Mouse (Mus musculus) testis, postnatal 14 days (tissue): ENCODE results near the gene Mtrr.
A peak's percentile ranks its signal among the peaks of the same experiment; 100 is the strongest.

ENCODE experiments used
- DNase-seq: peaks from one replicate; pipeline ENCODE4 v3.0.0; 2021; ENCODE audit warnings: low spot score

Gene Mtrr

GRCm38 (mm10) chr13:68581747-68582516 lies at the start of gene Mtrr, which contains the start of gene Fastkd3:
TSS of gene Mtrr (minus strand) at chr13:68582149.
TSS of gene Fastkd3 (plus strand) at chr13:68582234.
- DNase-seq: peak; percentile 99

DNA sequence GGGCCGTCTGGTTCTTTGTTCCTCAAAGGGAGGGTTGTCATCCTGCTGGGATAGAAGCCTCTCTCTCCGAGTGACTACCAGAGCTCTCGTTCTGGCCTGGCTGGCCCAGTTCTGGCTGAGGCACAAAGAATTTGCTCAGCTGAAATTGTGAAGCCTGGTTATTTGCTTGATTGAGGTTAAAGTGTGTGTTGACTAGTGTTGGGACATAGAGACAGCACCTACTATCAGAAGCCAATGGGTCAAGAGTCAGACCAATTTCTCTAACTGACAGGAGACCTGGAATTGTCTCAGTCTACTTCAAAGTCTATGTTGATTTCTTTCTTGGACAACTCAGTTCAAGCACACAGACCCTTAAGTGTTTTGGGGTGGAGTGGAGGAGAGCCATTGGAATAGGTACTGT lies 45.1 kb upstream of the Mtrr start:
- no peak for DNase-seq

- DNase-seq: no peak
Observed at GRCm38 (mm10) chr13:68622792-68623191, 40.8 kb upstream of the Mtrr start.

- DNase-seq: no peak
Observed at GRCm38 (mm10) chr13:68607652-68608405, 25.9 kb upstream of the Mtrr start.

GRCm38 (mm10) chr13:68605689-68606126 lies 23.8 kb upstream of the Mtrr start:
- peak; percentile 24 for DNase-seq

GRCm38 (mm10) chr13:68603085-68603484 lies 21.1 kb upstream of the Mtrr start:
- DNase-seq: no peak

DNA sequence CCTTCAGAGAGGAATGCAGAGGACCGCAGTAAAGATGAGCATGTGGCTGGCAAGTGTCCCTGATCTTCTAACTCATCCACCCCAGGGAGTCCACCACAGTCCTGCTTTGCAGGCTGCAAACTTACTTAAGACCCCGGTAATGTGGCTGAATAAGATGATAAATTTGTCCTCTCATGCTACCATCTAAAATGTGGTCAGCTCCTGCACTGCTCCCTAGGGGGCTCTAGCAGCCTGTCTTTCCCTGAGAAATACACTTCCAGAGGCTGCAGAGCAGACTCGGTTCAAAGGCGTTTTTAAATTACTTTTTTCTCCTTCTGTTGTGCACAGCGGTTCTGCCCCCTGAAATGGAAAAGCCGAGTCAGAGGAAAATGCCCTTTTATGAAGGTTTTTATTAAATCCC lies 19.2 kb upstream of the Mtrr start:
- DNase-seq: no peak

DNA sequence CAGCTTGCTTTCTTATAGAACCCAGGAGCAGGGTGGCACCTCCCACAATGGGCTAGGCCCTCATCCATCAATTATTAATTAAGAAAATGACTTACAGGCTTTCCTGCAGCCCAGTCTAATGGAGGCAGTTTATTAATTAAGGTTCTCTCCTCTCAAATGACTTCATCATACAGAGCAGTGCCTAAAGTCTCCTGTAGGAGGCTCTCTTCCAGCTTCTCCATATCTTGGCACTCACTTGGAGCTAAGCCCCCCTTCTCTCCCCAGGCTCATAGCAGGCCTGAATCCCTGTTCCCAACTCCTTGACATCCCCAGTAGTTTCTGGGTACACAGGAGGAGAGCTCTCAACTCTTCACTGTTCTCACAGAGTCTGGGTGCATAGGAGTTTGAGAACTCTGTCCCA lies 17.0 kb upstream of the Mtrr start:
- no peak for DNase-seq

DNA sequence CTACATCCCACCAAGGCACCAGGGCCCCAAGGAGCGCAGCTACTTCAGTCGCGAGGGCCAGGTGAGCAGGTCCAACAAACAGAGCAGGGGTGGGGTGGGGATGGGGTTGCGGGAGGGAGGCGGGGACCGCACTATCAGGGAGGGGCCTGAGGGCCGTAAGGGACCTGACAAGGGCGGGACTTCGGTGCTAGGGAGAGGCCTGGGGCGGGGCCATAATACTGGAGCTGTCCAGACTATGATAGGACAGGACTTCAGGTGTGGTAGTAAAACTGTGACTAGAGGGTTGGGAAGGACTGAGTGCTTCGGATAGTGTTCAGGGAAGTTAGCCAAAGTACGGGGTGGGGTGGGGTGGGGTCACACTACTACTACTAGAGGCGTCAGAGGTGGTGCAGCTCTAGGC lies 15.7 kb upstream of the Mtrr start:
- DNase-seq: no peak

DNA sequence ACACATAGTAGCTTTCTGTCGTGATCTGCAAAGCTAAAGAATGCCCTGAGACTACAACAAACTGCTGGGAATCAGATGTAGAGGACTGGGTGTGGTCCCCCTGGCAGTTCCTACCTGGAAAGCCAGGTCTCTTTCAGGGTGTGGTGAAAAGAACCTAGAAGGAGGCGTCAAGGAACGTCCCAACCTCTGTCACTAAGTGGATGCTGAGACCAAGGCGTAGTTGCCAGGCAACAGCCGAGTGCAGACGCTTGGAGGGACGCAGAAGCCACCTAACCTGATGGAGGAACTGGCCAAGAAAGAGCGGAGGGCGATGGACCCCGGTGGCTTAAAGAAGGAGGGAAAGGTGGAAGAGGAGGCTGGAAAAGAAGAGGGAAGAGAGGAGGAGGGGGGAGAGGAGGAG lies 15.2 kb upstream of the Mtrr start, which contains the start of gene 1700001L19Rik:
1700001L19Rik (plus strand) TSS at position 223 of the 400 bp plus-strand sequence.
- no peak for DNase-seq

DNA sequence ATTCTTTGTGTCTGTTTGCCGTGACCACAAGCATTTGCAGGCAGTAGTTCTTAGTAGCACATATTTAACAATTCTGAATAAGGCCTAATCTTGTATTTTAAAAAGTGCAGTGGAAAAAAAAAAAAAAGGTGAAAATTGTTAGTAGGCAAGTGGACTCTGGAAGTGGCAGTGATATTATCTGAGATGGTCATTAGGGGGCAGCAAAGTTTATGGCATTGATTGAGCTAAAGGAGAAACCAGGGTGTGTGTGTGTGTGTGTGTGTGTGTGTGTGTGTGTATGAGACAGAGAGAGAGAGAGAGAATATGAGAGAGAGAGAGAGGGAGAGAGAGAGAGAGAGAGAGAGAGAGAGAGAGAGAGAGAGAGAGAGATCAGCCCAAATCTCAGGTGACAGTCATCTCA lies 11.8 kb upstream of the Mtrr start:
- no peak for DNase-seq

DNA sequence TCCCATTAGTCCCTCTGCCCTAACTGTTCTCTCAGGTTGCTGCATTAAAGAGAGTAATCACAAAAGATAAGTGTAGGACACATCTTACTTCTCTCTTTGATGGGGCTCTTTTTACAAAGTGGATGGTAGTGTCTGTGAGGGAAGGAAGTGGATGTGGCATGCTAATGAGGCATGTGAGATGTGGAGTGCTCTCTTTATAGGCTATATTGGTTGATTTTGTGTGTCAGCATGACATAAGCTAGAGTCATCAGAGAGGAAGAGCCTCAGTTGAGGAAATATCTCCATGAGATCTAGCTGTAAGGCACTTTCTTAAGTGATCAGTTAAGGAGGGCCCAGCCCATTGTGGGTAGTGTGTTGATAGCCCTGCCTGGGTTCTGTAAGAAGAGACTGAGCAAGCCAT lies 6.4 kb upstream of the Mtrr start:
- no peak for DNase-seq

GRCm38 (mm10) chr13:68585441-68585840 lies 3.5 kb upstream of the Mtrr start:
- no peak for DNase-seq

- no peak for DNase-seq
Observed at GRCm38 (mm10) chr13:68583961-68584360, 2.0 kb upstream of the Mtrr start.

GRCm38 (mm10) chr13:68582517-68582780 lies 500 bp upstream of the Mtrr start:
- no peak for DNase-seq

GRCm38 (mm10) chr13:68581086-68581740 lies 736 bp downstream of the Mtrr start:
- no peak for DNase-seq

- peak; percentile 83 for DNase-seq
Observed at GRCm38 (mm10) chr13:68577945-68578344, 4.0 kb downstream of the Mtrr start.

DNA sequence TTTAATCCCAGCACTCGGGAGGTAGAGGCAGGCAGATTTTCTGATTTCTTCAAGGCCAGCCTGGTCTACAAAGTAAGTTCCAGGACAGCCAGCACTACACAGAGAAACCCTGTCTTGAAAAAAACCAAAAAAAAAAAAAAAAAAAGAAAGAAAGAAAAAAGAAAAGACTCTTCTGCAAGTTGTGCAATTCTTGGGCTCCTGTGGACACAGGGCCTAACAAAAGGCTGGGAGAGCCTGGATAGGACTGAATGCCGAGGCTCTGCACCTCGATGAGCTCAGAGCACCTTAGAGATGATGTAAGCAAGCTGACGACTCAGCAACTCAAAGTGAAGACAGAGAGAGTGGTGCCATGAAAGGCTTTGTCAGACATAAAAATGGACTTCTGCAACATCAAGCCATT lies 7.6 kb downstream of the Mtrr start:
- DNase-seq: no peak

GRCm38 (mm10) chr13:68572966-68573913 lies 8.7 kb downstream of the Mtrr start:
- DNase-seq: no peak

DNA sequence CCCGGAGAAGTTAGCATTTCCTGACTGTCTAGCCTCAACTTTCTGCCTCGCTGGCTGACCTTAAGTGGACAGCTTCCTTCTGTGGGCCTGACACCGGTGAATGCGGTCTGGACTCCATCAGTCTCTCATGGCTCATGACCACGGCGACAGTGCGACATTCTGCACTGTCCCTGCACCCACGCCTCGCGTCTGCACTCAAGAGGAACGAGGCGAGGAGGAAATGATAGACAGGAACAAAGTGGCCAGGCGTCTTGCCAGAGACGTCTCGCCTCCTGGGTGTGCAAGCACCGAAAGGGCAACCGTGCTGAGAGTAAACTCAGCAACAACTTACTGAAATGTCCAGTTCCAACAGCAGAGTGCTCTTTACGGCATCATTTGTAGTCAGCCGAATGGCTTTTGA lies 9.7 kb downstream of the Mtrr start:
- DNase-seq: no peak

DNA sequence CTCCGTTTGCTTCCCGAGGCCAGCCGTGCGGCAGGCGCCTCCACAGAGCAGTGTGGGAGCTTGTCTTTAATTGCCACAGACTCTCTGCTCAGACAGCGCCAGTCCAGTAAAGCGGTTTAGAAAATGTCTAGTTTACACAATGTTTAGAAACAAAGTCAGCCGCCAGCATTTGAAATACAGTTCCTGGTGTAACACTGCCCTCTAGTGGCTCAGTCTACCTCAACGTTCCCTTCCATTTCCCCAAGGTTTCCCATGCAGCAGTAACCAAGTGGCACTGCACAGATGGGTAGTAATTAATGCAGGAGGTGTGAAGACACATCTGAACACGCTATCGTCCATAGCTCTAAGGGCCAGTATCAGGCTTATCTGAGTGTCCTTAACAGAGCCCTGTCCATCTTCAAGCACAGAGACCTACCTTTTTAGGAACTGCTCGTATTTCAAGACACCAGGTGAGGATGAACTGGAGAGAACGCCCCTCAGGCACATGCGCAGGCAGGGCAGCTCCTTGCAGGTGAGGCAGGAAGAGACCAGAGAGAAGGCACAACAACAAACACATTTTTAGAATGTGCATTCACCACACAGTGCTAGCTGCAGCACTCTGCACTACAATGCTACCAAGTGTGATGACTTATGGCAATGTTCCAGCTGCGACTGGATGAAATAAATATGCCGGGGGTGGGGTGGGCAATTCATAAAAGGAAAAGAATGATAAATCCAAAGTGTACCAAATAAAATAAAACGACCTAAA lies 12.2 kb downstream of the Mtrr start:
- no peak for DNase-seq
